Mouse (Mus musculus) lung, adult 18-20 months (tissue): ENCODE measurements around the gene Cds1.

Experiments
- DNase-seq, 2 experiments: peaks; one replicate each; pipeline ENCODE4 v3.0.0; 2022; ENCODE audit warnings: mixed read lengths in 2 of 2

The Cds1 gene

GRCm38 (mm10) chr5:101779376-101779863 lies 14.5 kb downstream of the Cds1 start:
- no peak for DNase-seq

GRCm38 (mm10) chr5:101780918-101781317 lies 16.0 kb downstream of the Cds1 start:
- DNase-seq: peak in 1 of 2 experiments; percentile 20

GRCm38 (mm10) chr5:101784328-101784727 lies 19.4 kb downstream of the Cds1 start:
- DNase-seq: no peak

GRCm38 (mm10) chr5:101784787-101785186 lies 19.9 kb downstream of the Cds1 start:
- no peak for DNase-seq

GRCm38 (mm10) chr5:101785921-101786614 lies 21.1 kb downstream of the Cds1 start:
- DNase-seq: no peak

- no peak for DNase-seq
These were observed 24.8 kb downstream of the Cds1 start for GRCm38 (mm10) chr5:101789770-101790169.

GRCm38 (mm10) chr5:101790560-101790959 lies 25.6 kb downstream of the Cds1 start:
- no peak for DNase-seq

- DNase-seq: no peak
These were observed 27.7 kb downstream of the Cds1 start for GRCm38 (mm10) chr5:101792665-101793064.

GRCm38 (mm10) chr5:101801891-101802290 lies 37.0 kb downstream of the Cds1 start:
- no peak for DNase-seq

GRCm38 (mm10) chr5:101802358-101803022 lies 37.6 kb downstream of the Cds1 start:
- peak; percentile 29 to 58 for DNase-seq

- DNase-seq: peak; percentile 15 to 27
These were observed 46.6 kb downstream of the Cds1 start for GRCm38 (mm10) chr5:101811296-101812169.

GRCm38 (mm10) chr5:101816822-101817221 lies 51.9 kb downstream of the Cds1 start:
- no peak for DNase-seq

- no peak for DNase-seq
These were observed 54.3 kb downstream of the Cds1 start for GRCm38 (mm10) chr5:101819216-101819615.

GRCm38 (mm10) chr5:101819844-101820243 lies 54.9 kb downstream of the Cds1 start:
- DNase-seq: no peak

GRCm38 (mm10) chr5:101821052-101821451 lies 56.1 kb downstream of the Cds1 start:
- peak; percentile 13 to 41 for DNase-seq

- peak in 1 of 2 experiments; percentile 23 for DNase-seq
These were observed 56.8 kb downstream of the Cds1 start for GRCm38 (mm10) chr5:101821491-101822310.

- no peak for DNase-seq
These were observed 57.4 kb downstream of the Cds1 start for GRCm38 (mm10) chr5:101822311-101822670.

GRCm38 (mm10) chr5:101825111-101825911 lies 60.4 kb downstream of the Cds1 start:
- no peak for DNase-seq

GRCm38 (mm10) chr5:101826531-101826970 lies 61.6 kb downstream of the Cds1 start:
- DNase-seq: peak; percentile 44 to 54

- peak in 1 of 2 experiments; percentile 23 for DNase-seq
These were observed 62.5 kb downstream of the Cds1 start for GRCm38 (mm10) chr5:101827477-101827876.

GRCm38 (mm10) chr5:101828932-101829331 lies 64.0 kb downstream of the Cds1 start:
- no peak for DNase-seq
